Comparison of ENCODE assay signal across 8 mouse cellular contexts in genomic region chrX:73964363-73964762, GRCm38 (mm10). TPM values are rescaled to one million over a fixed set of nuclear protein-coding genes. Genes with fewer than 3 reads are reported as not detected.
A peak's percentile ranks its signal among the peaks of the same experiment; 100 is the strongest.
DNase-seq lines count a peak whose midpoint lies in the region; ATAC-seq lines count a peak whose summit lies in the region.

No protein-coding gene starts in this region.

- 32% methylated on average over 3 of the region's 3 CpGs for WGBS in limb, embryonic 15.5 days
- WGBS in midbrain, embryonic 15.5 days = 39% methylated on average over 3 of the region's 3 CpGs

- peaks cover 18% of the 10 kb centered on the region; the same call in 1 of the 2 replicates for H3K4me1 ChIP-seq in limb, embryonic 15.5 days
- peaks cover 30% of the 10 kb centered on the region for H3K4me1 ChIP-seq in midbrain, embryonic 15.5 days

- peaks cover 6% of the 10 kb centered on the region; the same call in 1 of the 2 replicates for H3K27me3 ChIP-seq in limb, embryonic 15.5 days
- H3K27me3 ChIP-seq in midbrain, embryonic 15.5 days (replicated peaks) = no peaks in the 10 kb centered on the region

- peak overlapping the region; percentile 64; the same call in 1 of the 2 replicates for H3K9ac ChIP-seq in limb, embryonic 15.5 days
- H3K9ac ChIP-seq in midbrain, embryonic 15.5 days = peak overlapping the region; percentile 62; the same call in 1 of the 2 replicates

- H3K9me3 ChIP-seq in limb, embryonic 15.5 days = no peaks in the 10 kb centered on the region
- H3K9me3 ChIP-seq in midbrain, embryonic 15.5 days = no peaks in the 10 kb centered on the region

- peak; percentile 50 to 56 for ATAC-seq in hematopoietic stem cell, adult 5-6 weeks (replicated peaks in 1 of 2; ENCODE audit: insufficient read depth in 1 of 2, low FRiP score in 2 of 2, low TSS enrichment in 1 of 2, low read depth in 1 of 2, poor library complexity in 2 of 2, severe bottlenecking in 2 of 2)
- ATAC-seq in limb, embryonic 15.5 days (ENCODE audit: insufficient number of reproducible peaks, low FRiP score, low TSS enrichment, low read depth) = no peak
- ATAC-seq in midbrain, embryonic 15.5 days (replicated peaks) = no peak

- DNase-seq in cerebellum, adult 11-12 months = peak; percentile 48
- DNase-seq in cerebellum, adult 8-10 months = no peak
- peak; percentile 80 for DNase-seq in adipocyte (ENCODE audit: low spot score)
- DNase-seq in right cerebral cortex, postnatal 10 days (ENCODE audit: low spot score in 2 of 2) = no peak
- no peak for DNase-seq in left cerebral cortex, adult 8-10 months (ENCODE audit: low spot score in 2 of 2)

- peak overlapping the region; percentile 60 for H3K4me3 ChIP-seq in limb, embryonic 15.5 days
- H3K4me3 ChIP-seq in midbrain, embryonic 15.5 days = peak overlapping the region; percentile 69

- peak overlapping the region; percentile 54; the same call in 1 of the 2 replicates for H3K27ac ChIP-seq in limb, embryonic 15.5 days
- peak overlapping the region; percentile 99; the same call in 1 of the 2 replicates for H3K27ac ChIP-seq in midbrain, embryonic 15.5 days

- H3K36me3 ChIP-seq in limb, embryonic 15.5 days = no peaks in the 10 kb centered on the region; the same call in 1 of the 2 replicates
- no peaks in the 10 kb centered on the region for H3K36me3 ChIP-seq in midbrain, embryonic 15.5 days (replicated peaks)

- H3K4me2 ChIP-seq in limb, embryonic 15.5 days = peak overlapping the region; percentile 58
- H3K4me2 ChIP-seq in midbrain, embryonic 15.5 days = peak overlapping the region; percentile 75

RNA-seq across cellular contexts. Expression of gene Hcfc1, which starts 1.8 kb away (rescaled TPM):
- total RNA-seq in hematopoietic stem cell, adult 5-6 weeks (2017) = 48.1 and 53.6 TPM in 2 replicates
- polyA plus RNA-seq in limb, embryonic 15.5 days (2015; fragmentation: Nextera tagmentation; extraction: Ambion mirVana) = 40.2 and 44.7 TPM in 2 replicates
- polyA plus RNA-seq in midbrain, embryonic 15.5 days (2015; fragmentation: Nextera tagmentation; extraction: Ambion mirVana) = 52.6 and 54.0 TPM in 2 replicates
- 10 to 100 TPM; 67.9 to 78.7 (median 72.5) TPM for total RNA-seq in left cerebral cortex, adult 8-10 months (2022)

RNA-seq across cellular contexts. Expression of gene Renbp, which starts 33.7 kb away (rescaled TPM):
- total RNA-seq in hematopoietic stem cell, adult 5-6 weeks (2017) = 13.2 and 53.8 TPM in 2 replicates
- 38.2 and 38.8 TPM in 2 replicates for polyA plus RNA-seq in limb, embryonic 15.5 days (2015; fragmentation: Nextera tagmentation; extraction: Ambion mirVana)
- polyA plus RNA-seq in midbrain, embryonic 15.5 days (2015; fragmentation: Nextera tagmentation; extraction: Ambion mirVana) = 10.9 and 11.1 TPM in 2 replicates
- 10 to 100 TPM in 1 of 4 experiments, 1 to 10 TPM in 3; 5.3 to 15.8 (median 7.5) TPM for total RNA-seq in left cerebral cortex, adult 8-10 months (2022)

RNA-seq across cellular contexts. Expression of gene Naa10, which starts 42.6 kb away (rescaled TPM):
- total RNA-seq in hematopoietic stem cell, adult 5-6 weeks (2017) = 130 and 136 TPM in 2 replicates
- 111 and 114 TPM in 2 replicates for polyA plus RNA-seq in limb, embryonic 15.5 days (2015; fragmentation: Nextera tagmentation; extraction: Ambion mirVana)
- 84.8 and 86.9 TPM in 2 replicates for polyA plus RNA-seq in midbrain, embryonic 15.5 days (2015; fragmentation: Nextera tagmentation; extraction: Ambion mirVana)
- 10 to 100 TPM; 47.7 to 62.7 (median 57.0) TPM for total RNA-seq in left cerebral cortex, adult 8-10 months (2022)

RNA-seq across cellular contexts. Expression of gene Arhgap4, which starts 42.7 kb away (rescaled TPM):
- total RNA-seq in hematopoietic stem cell, adult 5-6 weeks (2017) = 46.5 and 80.0 TPM in 2 replicates
- 3.3 and 3.6 TPM in 2 replicates for polyA plus RNA-seq in limb, embryonic 15.5 days (2015; fragmentation: Nextera tagmentation; extraction: Ambion mirVana)
- 4.0 and 4.6 TPM in 2 replicates for polyA plus RNA-seq in midbrain, embryonic 15.5 days (2015; fragmentation: Nextera tagmentation; extraction: Ambion mirVana)
- total RNA-seq in left cerebral cortex, adult 8-10 months (2022) = 1 to 10 TPM; 4.3 to 5.1 (median 4.7) TPM

RNA-seq across cellular contexts. Expression of gene Irak1, which starts 59.4 kb away (rescaled TPM):
- total RNA-seq in hematopoietic stem cell, adult 5-6 weeks (2017) = 60.8 and 66.2 TPM in 2 replicates
- polyA plus RNA-seq in limb, embryonic 15.5 days (2015; fragmentation: Nextera tagmentation; extraction: Ambion mirVana) = 54.0 and 58.6 TPM in 2 replicates
- polyA plus RNA-seq in midbrain, embryonic 15.5 days (2015; fragmentation: Nextera tagmentation; extraction: Ambion mirVana) = 44.0 and 48.7 TPM in 2 replicates
- 10 to 100 TPM; 54.0 to 61.3 (median 54.2) TPM for total RNA-seq in left cerebral cortex, adult 8-10 months (2022)

Comparison
In these comparisons a context has a peak if more than half of its experiments do, and no peak if none do; other contexts are left out.
1. DNase-seq: peak in cerebellum, adult 11-12 months (single experiment) and adipocyte (single experiment); none in cerebellum, adult 8-10 months (single experiment), right cerebral cortex, postnatal 10 days (0 of 2) and left cerebral cortex, adult 8-10 months (0 of 2).
2. ATAC-seq: peak in hematopoietic stem cell, adult 5-6 weeks (2 of 2); none in limb, embryonic 15.5 days (single experiment) and midbrain, embryonic 15.5 days (single experiment).